Comparison of ENCODE assay signal across 11 mouse cellular contexts in the genomic region with DNA sequence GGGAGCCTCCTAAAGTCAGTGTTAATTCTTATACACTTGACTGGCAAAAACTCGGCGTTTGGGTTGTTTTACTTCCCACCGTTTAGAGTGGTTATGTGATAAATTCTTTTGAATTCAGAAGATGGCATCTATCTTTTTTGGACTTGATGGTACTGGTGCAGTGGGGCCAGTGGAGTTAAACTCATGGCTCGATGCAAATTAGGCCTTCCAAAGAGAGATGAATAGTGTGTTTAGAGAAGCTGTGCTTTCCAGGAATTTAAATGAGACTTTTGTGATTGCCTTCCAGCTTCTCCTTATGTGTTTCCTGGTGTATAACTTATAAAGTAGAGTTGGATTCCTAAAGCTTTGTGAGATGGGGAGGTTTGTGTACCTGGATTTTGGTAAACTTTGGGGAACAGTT. TPM values are rescaled to one million over a fixed set of nuclear protein-coding genes. Genes with fewer than 3 reads are reported as not detected.
DNase-seq lines count a peak whose midpoint lies in the region; ATAC-seq and TF ChIP-seq lines count a peak whose summit lies in the region.
"Had no signal": no experiment of that assay in that cellular context is flagged by ENCODE, and none has a peak within 500 bp of the region (broad histone marks: within the 10 kb centered on the region; RNA-seq: fewer than 3 reads in every experiment).

No protein-coding gene starts in this region.

- peak overlapping the region; percentile 62 for H3K4me3 ChIP-seq in embryonic facial prominence, embryonic 15.5 days (replicated peaks)
- H3K4me3 ChIP-seq in hindbrain, embryonic 15.5 days: peak overlapping the region; percentile 59
- H3K4me3 ChIP-seq in midbrain, embryonic 15.5 days: peak overlapping the region; percentile 79
- H3K4me3 ChIP-seq in liver, postnatal 0 days (ENCODE audit: low read depth, low read length): no peak overlapping the region

- TF ChIP-seq EP300 in liver, postnatal 0 days (IDR thresholded peaks at IDR 0.05; ENCODE audit: low read depth): no peak

- ATAC-seq in frontal cortex, adult (ENCODE audit: low TSS enrichment): peak; percentile 24; the same call in 1 of the 2 replicates
- no peak for ATAC-seq in embryonic facial prominence, embryonic 15.5 days (ENCODE audit: insufficient number of reproducible peaks, low FRiP score, low TSS enrichment, low read depth)
- no peak for ATAC-seq in hindbrain, embryonic 15.5 days (ENCODE audit: low FRiP score, low read depth)
- ATAC-seq in midbrain, embryonic 15.5 days (replicated peaks): no peak
- no peak for ATAC-seq in cerebellum, adult (ENCODE audit: insufficient number of reproducible peaks, low FRiP score, low TSS enrichment)
- no peak for ATAC-seq in liver, postnatal 0 days

- TF ChIP-seq CTCF in liver, postnatal 0 days (IDR thresholded peaks at IDR 0.05; ENCODE audit: low read depth): no peak

- no peak overlapping the region for H3K27ac ChIP-seq in embryonic facial prominence, embryonic 15.5 days (replicated peaks)
- H3K27ac ChIP-seq in hindbrain, embryonic 15.5 days (replicated peaks): peak overlapping the region; percentile 97
- H3K27ac ChIP-seq in midbrain, embryonic 15.5 days: peak overlapping the region; percentile 99
- no peak overlapping the region for H3K27ac ChIP-seq in liver, postnatal 0 days (ENCODE audit: low read depth)
- H3K27ac ChIP-seq: liver, embryonic 13.5 days had no signal

- H3K27me3 ChIP-seq in embryonic facial prominence, embryonic 15.5 days: peaks cover 19% of the 10 kb centered on the region
- H3K27me3 ChIP-seq in hindbrain, embryonic 15.5 days: no peaks in the 10 kb centered on the region
- no peaks in the 10 kb centered on the region for H3K27me3 ChIP-seq in midbrain, embryonic 15.5 days (replicated peaks)
- H3K27me3 ChIP-seq in liver, postnatal 0 days (ENCODE audit: insufficient read depth, low read length): peaks cover 30% of the 10 kb centered on the region

- DNase-seq in frontal cortex, postnatal 10 days (ENCODE audit: low spot score in 2 of 2): no peak
- no peak for DNase-seq in B cell, adult 2 months
- DNase-seq in liver, postnatal 0 days: no peak
- DNase-seq: cerebellum, adult 11-12 months; layer of hippocampus, adult 9-11 months; liver, embryonic 13.5 days had no signal

- no peaks in the 10 kb centered on the region for H3K9me3 ChIP-seq in embryonic facial prominence, embryonic 15.5 days (replicated peaks)
- H3K9me3 ChIP-seq in hindbrain, embryonic 15.5 days: no peaks in the 10 kb centered on the region
- no peaks in the 10 kb centered on the region for H3K9me3 ChIP-seq in midbrain, embryonic 15.5 days
- H3K9me3 ChIP-seq in liver, postnatal 0 days (ENCODE audit: low read length): no peaks in the 10 kb centered on the region
- H3K9me3 ChIP-seq: liver, embryonic 13.5 days had no signal

- H3K4me1 ChIP-seq in embryonic facial prominence, embryonic 15.5 days: no peaks in the 10 kb centered on the region
- peaks cover 32% of the 10 kb centered on the region for H3K4me1 ChIP-seq in hindbrain, embryonic 15.5 days (replicated peaks)
- H3K4me1 ChIP-seq in midbrain, embryonic 15.5 days: peaks cover 35% of the 10 kb centered on the region
- 0 out of 2 replicates have a peak, but pooled peaks cover 3% of the 10 kb centered on the region for H3K4me1 ChIP-seq in liver, postnatal 0 days (ENCODE audit: insufficient read depth)
- H3K4me1 ChIP-seq: liver, embryonic 13.5 days had no signal

- WGBS in embryonic facial prominence, embryonic 15.5 days: 25% methylated on average over 4 of the region's 4 CpGs
- WGBS in hindbrain, embryonic 15.5 days: 11% methylated on average over 4 of the region's 4 CpGs
- 12% methylated on average over 4 of the region's 4 CpGs for WGBS in midbrain, embryonic 15.5 days
- WGBS in liver, postnatal 0 days (ENCODE audit: insufficient replicate concordance): 39% methylated on average over 4 of the region's 4 CpGs

- no peaks in the 10 kb centered on the region for H3K36me3 ChIP-seq in embryonic facial prominence, embryonic 15.5 days
- no peaks in the 10 kb centered on the region for H3K36me3 ChIP-seq in hindbrain, embryonic 15.5 days
- no peaks in the 10 kb centered on the region for H3K36me3 ChIP-seq in midbrain, embryonic 15.5 days (replicated peaks)
- H3K36me3 ChIP-seq in liver, postnatal 0 days (replicated peaks; ENCODE audit: insufficient read depth, low read length): no peaks in the 10 kb centered on the region
- H3K36me3 ChIP-seq: liver, embryonic 13.5 days had no signal

- peak overlapping the region; percentile 95 for H3K4me2 ChIP-seq in embryonic facial prominence, embryonic 15.5 days (replicated peaks)
- H3K4me2 ChIP-seq in hindbrain, embryonic 15.5 days: peak overlapping the region; percentile 71
- H3K4me2 ChIP-seq in midbrain, embryonic 15.5 days: peak overlapping the region; percentile 55
- no peak overlapping the region for H3K4me2 ChIP-seq in liver, postnatal 0 days (ENCODE audit: low read depth, low read length)

- H3K9ac ChIP-seq in embryonic facial prominence, embryonic 15.5 days: no peak overlapping the region
- peak overlapping the region; percentile 72 for H3K9ac ChIP-seq in hindbrain, embryonic 15.5 days
- peak overlapping the region; percentile 82 for H3K9ac ChIP-seq in midbrain, embryonic 15.5 days
- no peak overlapping the region for H3K9ac ChIP-seq in liver, postnatal 0 days (replicated peaks)
- H3K9ac ChIP-seq: liver, embryonic 13.5 days had no signal

RNA-seq across cellular contexts. Expression of a gene that starts 1.5 kb away (rescaled TPM):
- 5.6 and 6.2 TPM in 2 replicates for polyA plus RNA-seq in embryonic facial prominence, embryonic 15.5 days (2015; fragmentation: Nextera tagmentation; extraction: Ambion mirVana)
- polyA plus RNA-seq in hindbrain, embryonic 15.5 days (2015; fragmentation: Nextera tagmentation; extraction: Ambion mirVana): 29.7 and 37.2 TPM in 2 replicates
- 36.6 and 40.8 TPM in 2 replicates for polyA plus RNA-seq in midbrain, embryonic 15.5 days (2015; fragmentation: Nextera tagmentation; extraction: Ambion mirVana)
- polyA plus RNA-seq in liver, postnatal 0 days (2015; fragmentation: Nextera tagmentation; extraction: Ambion mirVana): not detected in 2 replicates

Comparison
In these comparisons a context has a peak if more than half of its experiments do, and no peak if none do; other contexts are left out.
1. H3K27ac ChIP-seq: peak in hindbrain, embryonic 15.5 days (single experiment) and midbrain, embryonic 15.5 days (single experiment); none in embryonic facial prominence, embryonic 15.5 days (single experiment) and liver, postnatal 0 days (single experiment).
2. H3K9ac ChIP-seq: peak in hindbrain, embryonic 15.5 days (single experiment) and midbrain, embryonic 15.5 days (single experiment); none in embryonic facial prominence, embryonic 15.5 days (single experiment) and liver, postnatal 0 days (single experiment).